Mouse (Mus musculus) liver, embryonic 14.5 days (tissue): Measurements from ENCODE around the gene Cep97.

ENCODE experiments used
- CTCF ChIP-seq: IDR thresholded peaks from 2 replicates; pipeline ENCODE4 v1.5.1; 2016; ENCODE audit warnings: antibody characterized with exemption, low read depth, control low read depth
- EP300 ChIP-seq: IDR thresholded peaks from 2 replicates; pipeline ENCODE4 v1.6.1; 2016; ENCODE audit warnings: antibody characterized with exemption, low read depth

DNA sequence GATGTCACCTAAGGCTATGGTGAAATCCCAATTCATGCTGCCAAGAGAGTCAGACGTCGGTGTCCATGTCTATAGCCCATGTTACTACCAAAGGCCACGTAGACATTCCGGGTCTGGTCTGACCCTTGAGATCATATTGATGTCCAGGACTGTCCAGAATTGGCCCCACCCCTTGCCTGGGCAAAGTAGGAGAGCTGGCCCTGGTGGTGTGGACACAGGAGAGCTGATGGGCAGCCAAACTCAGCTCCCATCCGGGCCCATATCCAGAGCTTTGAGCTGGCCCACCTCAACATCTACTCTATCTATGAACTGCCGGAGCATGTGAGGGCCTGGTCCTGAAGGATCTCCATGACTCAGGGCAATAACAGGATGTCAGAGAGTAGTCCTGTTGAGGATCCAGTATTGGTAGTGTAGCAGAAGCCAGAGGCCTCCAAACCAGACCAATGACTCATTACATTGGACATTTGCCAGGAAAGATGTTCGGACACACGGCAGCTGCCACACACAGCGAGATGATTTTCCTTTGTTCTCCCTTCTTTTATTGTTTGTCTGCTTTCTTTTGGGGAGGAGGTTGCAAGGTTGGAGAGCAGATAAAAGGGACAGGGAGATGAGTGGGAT is 36.2 kb downstream of the Cep97 start:
- TF ChIP-seq CTCF (no peak), EP300 (no peak)
